Mouse (Mus musculus) neural tube, embryonic 15.5 days (tissue): ENCODE data around the gene H2-DMa. TPM values are rescaled to one million over a fixed set of nuclear protein-coding genes. Genes with fewer than 3 reads are reported as not detected.

ENCODE experiments used
- polyA plus RNA-seq: library from polyadenylated mRNA; unstranded; fragments of >200 nt; fragmentation: Nextera tagmentation; extraction: Ambion mirVana; gene quantifications from 2 replicates; pipeline ENCODE4 v1.2.1, GENCODE M21; 2015

Gene H2-DMa
- polyA plus RNA-seq, 1 experiment from 2014 or later: 19.8 TPM

Other genes starting within 250 kb of the H2-DMa start
- not detected in 2 replicates for gene Gm7029, start 245.7 kb upstream of the H2-DMa start, polyA plus RNA-seq
- gene Kifc1, start 228.9 kb upstream of the H2-DMa start, polyA plus RNA-seq: 2.0 and 3.5 TPM in 2 replicates
- gene Platr17, start 214.4 kb upstream of the H2-DMa start, polyA plus RNA-seq: 0.93 and 1.2 TPM in 2 replicates
- gene Daxx, start 210.1 kb upstream of the H2-DMa start, polyA plus RNA-seq: 50.7 and 58.5 TPM in 2 replicates
- gene Tapbp, start 203.6 kb upstream of the H2-DMa start, polyA plus RNA-seq: 35.3 and 51.3 TPM in 2 replicates
- gene Zbtb22, start 203.6 kb upstream of the H2-DMa start, polyA plus RNA-seq: 13.7 and 15.8 TPM in 2 replicates
- 56.8 and 58.8 TPM in 2 replicates for gene Rgl2, start 190.0 kb upstream of the H2-DMa start, polyA plus RNA-seq
- 173 and 183 TPM in 2 replicates for gene Pfdn6, start 179.2 kb upstream of the H2-DMa start, polyA plus RNA-seq
- 25.1 and 29.3 TPM in 2 replicates for gene Wdr46, start 178.9 kb upstream of the H2-DMa start, polyA plus RNA-seq
- 11.9 and 13.1 TPM in 2 replicates for gene B3galt4, start 168.1 kb upstream of the H2-DMa start, polyA plus RNA-seq
- gene Vps52, start 163.7 kb upstream of the H2-DMa start, polyA plus RNA-seq: 72.3 and 75.7 TPM in 2 replicates
- 778 and 1,050 TPM in 2 replicates for gene Rps18, start 163.5 kb upstream of the H2-DMa start, polyA plus RNA-seq
- gene H2-K1, start 119.2 kb upstream of the H2-DMa start, polyA plus RNA-seq: 19.8 and 88.0 TPM in 2 replicates
- gene Ring1, start 94.9 kb upstream of the H2-DMa start, polyA plus RNA-seq: 21.9 and 24.4 TPM in 2 replicates
- gene H2-Ke6, start 91.5 kb upstream of the H2-DMa start, polyA plus RNA-seq: 68.4 and 71.4 TPM in 2 replicates
- 167 and 170 TPM in 2 replicates for gene Slc39a7, start 87.9 kb upstream of the H2-DMa start, polyA plus RNA-seq
- gene Rxrb, start 87.7 kb upstream of the H2-DMa start, polyA plus RNA-seq: 54.4 and 57.7 TPM in 2 replicates
- gene Col11a2, start 80.1 kb upstream of the H2-DMa start, polyA plus RNA-seq: 8.3 and 9.4 TPM in 2 replicates
- 0.19 and 2.5 TPM in 2 replicates for gene H2-Oa, start 27.2 kb upstream of the H2-DMa start, polyA plus RNA-seq
- 115 and 122 TPM in 2 replicates for gene Brd2, start 3.1 kb downstream of the H2-DMa start, polyA plus RNA-seq
- gene H2-DMb2, start 23.8 kb downstream of the H2-DMa start, polyA plus RNA-seq: 0.17 and 5.5 TPM in 2 replicates
- 0.29 and 4.2 TPM in 2 replicates for gene H2-DMb1, start 33.5 kb downstream of the H2-DMa start, polyA plus RNA-seq
- 3.5 and 12.0 TPM in 2 replicates for gene Tap1, start 68.0 kb downstream of the H2-DMa start, polyA plus RNA-seq
- 2.1 and 35.0 TPM in 2 replicates for gene Psmb9, start 68.2 kb downstream of the H2-DMa start, polyA plus RNA-seq
- gene Psmb8, start 78.2 kb downstream of the H2-DMa start, polyA plus RNA-seq: 3.8 and 80.4 TPM in 2 replicates
- 1.9 and 15.0 TPM in 2 replicates for gene Tap2, start 84.0 kb downstream of the H2-DMa start, polyA plus RNA-seq
- gene H2-Ob, start 119.4 kb downstream of the H2-DMa start, polyA plus RNA-seq: 0.08 and 0.26 TPM in 2 replicates
- gene H2-Ab1, start 138.1 kb downstream of the H2-DMa start, polyA plus RNA-seq: 1.4 and 189 TPM in 2 replicates
- 0.97 and 82.8 TPM in 2 replicates for gene H2-Aa, start 168.3 kb downstream of the H2-DMa start, polyA plus RNA-seq
- gene H2-Eb1, start 186.3 kb downstream of the H2-DMa start, polyA plus RNA-seq: 4.0 and 55.6 TPM in 2 replicates
- 0.19 and 0.54 TPM in 2 replicates for gene H2-Eb2, start 206.1 kb downstream of the H2-DMa start, polyA plus RNA-seq
- gene Btnl2, start 235.3 kb downstream of the H2-DMa start, polyA plus RNA-seq: not detected in 2 replicates